Mouse (Mus musculus) G1E (cell line): ENCODE measurements around the gene Cmss1.

Source experiments
- CTCF ChIP-seq: IDR thresholded peaks from 2 replicates; pipeline ENCODE4 v1.5.1; 2012; ENCODE audit warnings: low read depth, low read length, inconsistent platforms, mixed read lengths
- GATA2 ChIP-seq: IDR thresholded peaks from 2 replicates; pipeline ENCODE4 v1.6.1; 2012; ENCODE audit warnings: low read depth, low read length, inconsistent platforms, borderline replicate concordance
- TAL1 ChIP-seq: conservative IDR thresholded peaks from 2 replicates; pipeline ENCODE4 v1.6.1; 2012; ENCODE audit warnings: low read depth, low read length, inconsistent platforms, mixed read lengths

- peak; percentile 48; the same call in 1 of the 2 replicates for TF ChIP-seq CTCF
- no peak for TF ChIP-seq TAL1
- no peak for TF ChIP-seq GATA2
Observed at GRCm38 (mm10) chr16:57398387-57399214, 208.1 kb downstream of the Cmss1 start.
